Mouse (Mus musculus): Measurements from ENCODE around the gene Pten.

DNA sequence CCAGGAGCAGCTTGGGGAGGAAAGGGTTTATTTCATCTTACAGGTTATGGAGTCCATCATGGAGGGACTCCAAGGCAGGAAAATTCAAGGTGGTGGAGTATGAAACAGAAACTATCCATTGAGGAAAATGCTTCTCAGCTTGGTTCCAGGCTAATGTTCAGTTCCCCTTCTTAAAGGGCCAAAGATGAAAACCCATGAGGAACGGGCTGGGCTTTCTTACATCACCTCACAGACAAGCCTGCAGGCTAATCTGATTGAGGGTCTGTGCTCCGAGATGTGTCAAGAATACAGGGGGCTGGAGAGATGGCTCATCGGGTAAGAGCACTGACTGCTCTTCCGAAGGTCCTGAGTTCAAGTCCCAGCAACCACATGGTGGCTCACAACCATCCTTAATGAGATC lies 27.5 kb upstream of the Pten start:
- TF ChIP-seq POLR2A (IDR thresholded peaks at IDR 0.05; ENCODE audit: borderline replicate concordance, extremely low read depth, low read depth, low read length): no peak
- TF ChIP-seq CTCF (IDR thresholded peaks at IDR 0.05; ENCODE audit: insufficient read depth, low read length): no peak
